Mouse (Mus musculus) megakaryocyte, embryonic 14.5 days (primary cell): Measurements from ENCODE around the gene Clta.

ENCODE experiments used
- FLI1 ChIP-seq: IDR thresholded peaks from 2 replicates; pipeline ENCODE4 v1.6.1; 2012; ENCODE audit warnings: low read length, inconsistent platforms, mixed read lengths
- GATA1 ChIP-seq: IDR thresholded peaks from 3 replicates; pipeline ENCODE4 v1.6.1; 2012; ENCODE audit warnings: mixed read lengths, low read length, inconsistent platforms, borderline replicate concordance

GRCm38 (mm10) chr4:44070641-44071040, 66.4 kb downstream of the Clta start:
- TF ChIP-seq GATA1 (no peak), FLI1 (no peak)
